In the genomic region with DNA sequence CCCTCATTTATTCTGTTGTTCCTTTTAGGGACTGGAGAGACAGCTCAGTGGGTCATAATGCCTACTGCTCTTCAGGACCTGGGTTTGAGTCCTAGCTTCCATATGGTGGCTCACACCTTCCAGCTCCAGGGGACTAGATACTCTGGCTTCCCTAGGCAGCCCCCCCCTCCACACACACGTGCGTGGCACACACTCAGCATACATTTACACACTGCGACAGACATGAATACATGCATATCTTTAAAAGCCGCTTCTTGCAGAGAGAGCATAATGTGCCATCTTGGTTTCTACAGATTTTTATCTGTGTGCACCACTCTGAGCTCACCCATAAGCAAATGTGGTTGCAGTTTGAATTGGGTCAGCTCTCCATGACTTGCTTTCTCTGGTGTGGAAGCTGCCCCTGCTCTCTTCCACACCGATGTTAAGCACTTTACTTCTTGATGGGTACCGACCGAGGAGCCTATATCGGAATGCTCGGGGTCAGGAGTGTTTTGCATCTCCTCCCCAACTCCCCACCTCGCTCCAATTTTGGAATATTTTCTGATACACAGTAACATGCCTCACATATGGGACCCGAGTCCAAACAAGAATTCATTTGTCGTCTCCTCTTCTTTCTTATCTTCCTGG, we compare ENCODE assay signal across 26 mouse cellular contexts.
"Had no signal": no experiment of that assay in that cellular context is flagged by ENCODE, and none has a peak within 500 bp of the region (broad histone marks: within the 10 kb centered on the region; RNA-seq: fewer than 3 reads in every experiment).

No protein-coding gene starts in this region.

- ATAC-seq: liver, embryonic 12.5 days; midbrain, embryonic 13.5 days; midbrain, embryonic 16.5 days had no signal

- H3K9ac ChIP-seq: kidney, embryonic 15.5 days; limb, embryonic 13.5 days; liver, embryonic 12.5 days; liver, embryonic 15.5 days; lung, embryonic 15.5 days; midbrain, embryonic 13.5 days; neural tube, embryonic 13.5 days had no signal

- H3K4me2 ChIP-seq: kidney, embryonic 15.5 days; limb, embryonic 13.5 days; liver, embryonic 12.5 days; liver, embryonic 15.5 days; lung, embryonic 15.5 days; midbrain, embryonic 13.5 days; neural tube, embryonic 13.5 days had no signal

- H3K36me3 ChIP-seq: kidney, embryonic 15.5 days; limb, embryonic 10.5 days; limb, embryonic 13.5 days; liver, embryonic 12.5 days; liver, embryonic 15.5 days; lung, embryonic 15.5 days; midbrain, embryonic 10.5 days; midbrain, embryonic 13.5 days; neural tube, embryonic 13.5 days had no signal

- H3K4me1 ChIP-seq: liver, embryonic 12.5 days; liver, embryonic 15.5 days had no signal

- H3K4me3 ChIP-seq: kidney, embryonic 15.5 days; limb, embryonic 10.5 days; limb, embryonic 13.5 days; liver, embryonic 12.5 days; liver, embryonic 15.5 days; lung, embryonic 15.5 days; megakaryocyte, embryonic 14.5 days; midbrain, embryonic 10.5 days; midbrain, embryonic 13.5 days; myocyte; neural tube, embryonic 13.5 days had no signal

- H3K9me3 ChIP-seq: kidney, embryonic 15.5 days; limb, embryonic 10.5 days; limb, embryonic 13.5 days; liver, embryonic 12.5 days; liver, embryonic 15.5 days; lung, embryonic 15.5 days; midbrain, embryonic 10.5 days; midbrain, embryonic 13.5 days; neural tube, embryonic 13.5 days had no signal

- H3K27ac ChIP-seq: kidney, embryonic 15.5 days; limb, embryonic 10.5 days; limb, embryonic 13.5 days; liver, embryonic 12.5 days; liver, embryonic 15.5 days; lung, embryonic 15.5 days; midbrain, embryonic 10.5 days; midbrain, embryonic 13.5 days; neural tube, embryonic 13.5 days; stomach, postnatal 0 days had no signal

- H3K27me3 ChIP-seq: lung, embryonic 15.5 days; midbrain, embryonic 13.5 days had no signal

- DNase-seq: kidney, adult 8-10 months; kidney, postnatal 10 days; kidney, postnatal 36 days; layer of hippocampus, adult 9-11 months; liver; lung, adult 18-20 months; lung, postnatal 10 days; lung, postnatal 36 days; retina, postnatal 1 day; right cerebral cortex, postnatal 25 days; spleen, adult 18-20 months; thymus, adult 2 months; thymus, postnatal 25 days had no signal
